Mouse (Mus musculus) MEL (cell line): ENCODE data around the gene Gpr174. TPM values are rescaled to one million over a fixed set of nuclear protein-coding genes. Genes with fewer than 3 reads are reported as not detected.

ENCODE experiments used
- DNase-seq: peaks from one replicate; pipeline ENCODE4 v3.0.0; 2011; ENCODE audit warnings: low read depth, low spot score
- H3K27ac ChIP-seq: 2 replicates; pipeline ENCODE4 v1.5.1; 2012; ENCODE audit warnings: low read depth, mild to moderate bottlenecking, control low read depth, low read length, moderate library complexity; ENCODE audit not compliant: control insufficient read depth
- H3K27me3 ChIP-seq, 2 experiments: fragments of 150-350 bp in 1 of 2; sonication (generic) in 1 of 2; 2 replicates each; pipeline ENCODE4 v1.6.1; 2012; ENCODE audit warnings: low read length in 2 of 2, mild to moderate bottlenecking in 2 of 2, improper control_type of control experiment in 1 of 2, moderate library complexity in 1 of 2; ENCODE audit not compliant: insufficient read depth in 2 of 2, control insufficient read depth in 1 of 2
- H3K36me3 ChIP-seq, 2 experiments: 2 replicates each; pipeline ENCODE4 v1.6.1; 2012 to 2014; ENCODE audit warnings: low read length in 2 of 2, improper control_type of control experiment in 1 of 2, inconsistent platforms in 1 of 2, mild to moderate bottlenecking in 1 of 2; ENCODE audit not compliant: insufficient read depth in 2 of 2, control insufficient read depth in 1 of 2
- H3K4me1 ChIP-seq, 2 experiments: fragments of 150-350 bp in 1 of 2; sonication (generic) in 1 of 2; 2 replicates each; pipeline ENCODE4 v1.6.1; 2012; ENCODE audit warnings: low read length in 2 of 2, improper control_type of control experiment in 1 of 2, mild to moderate bottlenecking in 1 of 2; ENCODE audit not compliant: insufficient read depth in 2 of 2, control insufficient read depth in 1 of 2
- H3K4me3 ChIP-seq, 2 experiments: fragments of 150-350 bp in 1 of 2; sonication (generic) in 1 of 2; 2 replicates each; pipeline ENCODE4 v1.5.1; 2012; ENCODE audit warnings: low read depth in 2 of 2, low read length in 2 of 2, mild to moderate bottlenecking in 2 of 2, moderate library complexity in 2 of 2, control low read depth in 1 of 2, improper control_type of control experiment in 1 of 2; ENCODE audit not compliant: control insufficient read depth in 1 of 2, insufficient read depth in 1 of 2
- H3K79me2 ChIP-seq: 2 replicates; pipeline ENCODE4 v1.6.1; 2012; ENCODE audit warnings: mild to moderate bottlenecking, low read length, moderate library complexity; ENCODE audit not compliant: control insufficient read depth, poor library complexity, insufficient read depth
- H3K9ac ChIP-seq: 2 replicates; pipeline ENCODE4 v1.6.1; 2012; ENCODE audit warnings: low read depth, mild to moderate bottlenecking, control low read depth, low read length, moderate library complexity; ENCODE audit not compliant: control insufficient read depth, poor library complexity, severe bottlenecking
- H3K9me3 ChIP-seq: fragments of 150-350 bp; sonication (generic); replicated peaks from 2 replicates; pipeline ENCODE4 v1.6.1; 2012; ENCODE audit warnings: mild to moderate bottlenecking, low read length, improper control_type of control experiment, moderate library complexity; ENCODE audit not compliant: insufficient read depth
- BHLHE40 ChIP-seq: IDR thresholded peaks from 2 replicates; pipeline ENCODE4 v1.6.1; 2012; ENCODE audit warnings: low read depth, mild to moderate bottlenecking, inconsistent platforms, low read length, improper control_type of control experiment, borderline replicate concordance
- CTCF ChIP-seq, 3 experiments: IDR thresholded peaks in 2 of 3; conservative IDR thresholded peaks in 1 of 3; 2 replicates each; pipeline ENCODE4 v1.5.1; 2011 to 2012; ENCODE audit warnings: low read length in 3 of 3, low read depth in 2 of 3, mild to moderate bottlenecking in 2 of 3, improper control_type of control experiment in 1 of 3, inconsistent platforms in 1 of 3, mixed read lengths in 1 of 3, moderate library complexity in 1 of 3; ENCODE audit not compliant: control insufficient read depth in 1 of 3, insufficient read depth in 1 of 3, poor library complexity in 1 of 3, severe bottlenecking in 1 of 3
- ELF1 ChIP-seq: IDR thresholded peaks from 2 replicates; pipeline ENCODE4 v1.6.1; 2014; ENCODE audit warnings: low read depth, mild to moderate bottlenecking, inconsistent platforms, low read length, improper control_type of control experiment, moderate library complexity
- EP300 ChIP-seq, 2 experiments: IDR thresholded peaks; 2 replicates each; pipeline ENCODE4 v1.6.1; 2011; ENCODE audit warnings: improper control_type of control experiment in 2 of 2, low read length in 2 of 2, low read depth in 1 of 2, mild to moderate bottlenecking in 1 of 2
- ETS1 ChIP-seq: IDR thresholded peaks from 2 replicates; pipeline ENCODE4 v1.6.1; 2012; ENCODE audit warnings: low read depth, mild to moderate bottlenecking, inconsistent platforms, low read length, improper control_type of control experiment, moderate library complexity
- GABPA ChIP-seq: IDR thresholded peaks from 2 replicates; pipeline ENCODE4 v1.6.1; 2012; ENCODE audit warnings: low read depth, mild to moderate bottlenecking, inconsistent platforms, low read length, improper control_type of control experiment, moderate library complexity
- GATA1 ChIP-seq: IDR thresholded peaks from 2 replicates; pipeline ENCODE4 v1.6.1; 2011; ENCODE audit warnings: low read depth, low read length, improper control_type of control experiment
- HCFC1 ChIP-seq: IDR thresholded peaks from 2 replicates; pipeline ENCODE4 v1.6.1; 2012; ENCODE audit warnings: low read depth, mild to moderate bottlenecking, inconsistent platforms, low read length, improper control_type of control experiment, moderate library complexity
- JUND ChIP-seq: IDR thresholded peaks from 2 replicates; pipeline ENCODE4 v1.6.1; 2011; ENCODE audit warnings: low read depth, mild to moderate bottlenecking, improper control_type of control experiment, low read length
- MAX ChIP-seq: IDR thresholded peaks from 2 replicates; pipeline ENCODE4 v1.6.1; 2011; ENCODE audit warnings: low read length, improper control_type of control experiment
- MEF2A ChIP-seq: IDR thresholded peaks from 2 replicates; pipeline ENCODE4 v1.6.1; 2014; ENCODE audit warnings: low read depth, mild to moderate bottlenecking, inconsistent platforms, low read length, improper control_type of control experiment; ENCODE audit not compliant: poor library complexity, insufficient replicate concordance, severe bottlenecking; ENCODE audit errors: extremely low read depth
- MXI1 ChIP-seq: IDR thresholded peaks from 2 replicates; pipeline ENCODE4 v1.6.1; 2011; ENCODE audit warnings: mild to moderate bottlenecking, low read depth, low read length, improper control_type of control experiment
- MYB ChIP-seq: IDR thresholded peaks from 2 replicates; pipeline ENCODE4 v1.6.1; 2011; ENCODE audit warnings: mild to moderate bottlenecking, low read depth, low read length, improper control_type of control experiment
- MYC ChIP-seq: IDR thresholded peaks from 2 replicates; pipeline ENCODE4 v1.6.1; 2011; ENCODE audit warnings: low read depth, mild to moderate bottlenecking, low read length, improper control_type of control experiment, moderate library complexity
- NRF1 ChIP-seq: IDR thresholded peaks from 2 replicates; pipeline ENCODE4 v1.6.1; 2014; ENCODE audit warnings: low read depth, mild to moderate bottlenecking, inconsistent platforms, low read length, improper control_type of control experiment, moderate library complexity; ENCODE audit not compliant: poor library complexity, insufficient read depth, severe bottlenecking
- POLR2AphosphoS2 ChIP-seq: IDR thresholded peaks from 2 replicates; pipeline ENCODE4 v1.6.1; 2011; ENCODE audit warnings: low read length, improper control_type of control experiment
- RCOR1 ChIP-seq: IDR thresholded peaks from 2 replicates; pipeline ENCODE4 v1.6.1; 2012; ENCODE audit warnings: low read depth, mild to moderate bottlenecking, inconsistent platforms, low read length, improper control_type of control experiment
- SIN3A ChIP-seq: IDR thresholded peaks from 2 replicates; pipeline ENCODE4 v1.6.1; 2012; ENCODE audit warnings: low read length, improper control_type of control experiment, inconsistent platforms
- SMC3 ChIP-seq: IDR thresholded peaks from 2 replicates; pipeline ENCODE4 v1.6.1; 2011; ENCODE audit warnings: low read depth, low read length, improper control_type of control experiment
- TAL1 ChIP-seq: IDR thresholded peaks from 2 replicates; pipeline ENCODE4 v1.6.1; 2012; ENCODE audit warnings: mild to moderate bottlenecking, inconsistent platforms, low read length, moderate library complexity, mixed read lengths
- TBP ChIP-seq: IDR thresholded peaks from 2 replicates; pipeline ENCODE4 v1.8.0; 2011; ENCODE audit warnings: low read depth, low read length, improper control_type of control experiment
- USF2 ChIP-seq, 2 experiments: IDR thresholded peaks; 2 replicates each; pipeline ENCODE4 v1.6.1; 2011 to 2012; ENCODE audit warnings: improper control_type of control experiment in 2 of 2, low read length in 2 of 2, borderline replicate concordance in 1 of 2, inconsistent platforms in 1 of 2, low read depth in 1 of 2, mild to moderate bottlenecking in 1 of 2; ENCODE audit not compliant: insufficient read depth in 1 of 2
- ZC3H11A ChIP-seq: IDR thresholded peaks from 2 replicates; pipeline ENCODE4 v1.6.1; 2012; ENCODE audit warnings: low read depth, mild to moderate bottlenecking, inconsistent platforms, low read length, improper control_type of control experiment
- ZKSCAN1 ChIP-seq: IDR thresholded peaks from 2 replicates; pipeline ENCODE4 v1.6.1; 2012; ENCODE audit warnings: low read depth, mild to moderate bottlenecking, inconsistent platforms, low read length, improper control_type of control experiment, moderate library complexity
- polyA plus RNA-seq, 2 experiments: library from polyadenylated mRNA; stranded (reverse) in 1 of 2; unstranded in 1 of 2; fragments of >175 nt in 1 of 2; fragments of >200 nt in 1 of 2; gene quantifications; 2 replicates each; pipeline versions ENCODE4 v1.2.1 to v1.2.4; 2012; ENCODE audit warnings: low replicate concordance in 2 of 2, low read depth in 1 of 2; ENCODE audit not compliant: insufficient read length in 2 of 2, insufficient read depth in 1 of 2, missing spikeins in 1 of 2
- total RNA-seq: library from RNA; depleted of rRNA; stranded (reverse); fragments of 300-350 nt; gene quantifications from 2 replicates; pipeline ENCODE4 v1.2.3, GENCODE M21; 2012

Gene Gpr174
- total and polyA plus RNA-seq, 3 experiments: 1.1 to 2.8 TPM; not detected in 1

- no peak for TF ChIP-seq SIN3A
- no peak for TF ChIP-seq NRF1
- no peak for TF ChIP-seq TBP
- no peak for TF ChIP-seq CTCF (IDR thresholded peaks at IDR 0.05 in 2 of 3, conservative IDR thresholded peaks at IDR 0.05 in 1 of 3; ENCODE audit: control insufficient read depth in 1 of 3, insufficient read depth in 1 of 3, low read depth in 2 of 3, low read length in 3 of 3, poor library complexity in 1 of 3, severe bottlenecking in 1 of 3)
- no peak for TF ChIP-seq HCFC1
- no peak for TF ChIP-seq EP300 (IDR thresholded peaks at IDR 0.05; ENCODE audit: low read depth in 1 of 2, low read length in 2 of 2)
- TF ChIP-seq SMC3: no peak
- no peak overlapping the region for H3K9ac ChIP-seq
- no peaks in the 10 kb centered on the region for H3K79me2 ChIP-seq
- H3K27me3 ChIP-seq: no peaks in the 10 kb centered on the region
- no peaks in the 10 kb centered on the region for H3K4me1 ChIP-seq
- no peak overlapping the region for H3K4me3 ChIP-seq
- peaks cover 0 to 2% of the 10 kb centered on the region in 2 experiments; a peak in 2 of 4 replicates for H3K36me3 ChIP-seq
- no peaks in the 10 kb centered on the region for H3K9me3 ChIP-seq
- DNase-seq: peak; percentile 34
- no peak overlapping the region for H3K27ac ChIP-seq
Observed at GRCm38 (mm10) chrX:107264619-107265018, 8.9 kb downstream of the Gpr174 start.

GRCm38 (mm10) chrX:107277606-107278005, 21.9 kb downstream of the Gpr174 start:
- Histone ChIP-seq H3K9ac (no peak overlapping the region), H3K79me2 (no peaks in the 10 kb centered on the region), H3K4me3 (no peak overlapping the region), H3K36me3 (no peaks in the 10 kb centered on the region), H3K4me1 (no peaks in the 10 kb centered on the region), H3K27ac (no peak overlapping the region), H3K27me3 (no peaks in the 10 kb centered on the region), H3K9me3 (no peaks in the 10 kb centered on the region)
- TF ChIP-seq TAL1 (no peak), MEF2A (no peak), MAX (no peak), HCFC1 (no peak)
- no peak for DNase-seq

GRCm38 (mm10) chrX:107284211-107284610, 28.5 kb downstream of the Gpr174 start:
- Histone ChIP-seq H3K4me3 (no peak overlapping the region), H3K27ac (no peak overlapping the region), H3K36me3 (no peaks in the 10 kb centered on the region), H3K27me3 (no peaks in the 10 kb centered on the region), H3K9me3 (no peaks in the 10 kb centered on the region), H3K9ac (no peak overlapping the region), H3K4me1 (no peaks in the 10 kb centered on the region), H3K79me2 (no peaks in the 10 kb centered on the region)
- no peak for DNase-seq
- TF ChIP-seq ELF1 (no peak), ETS1 (no peak), GABPA (no peak), CTCF (IDR thresholded peaks at IDR 0.05 in 2 of 3, conservative IDR thresholded peaks at IDR 0.05 in 1 of 3; ENCODE audit: control insufficient read depth in 1 of 3, insufficient read depth in 1 of 3, low read depth in 2 of 3, low read length in 3 of 3, poor library complexity in 1 of 3, severe bottlenecking in 1 of 3) (no peak), BHLHE40 (no peak), JUND (no peak), USF2 (IDR thresholded peaks at IDR 0.05; ENCODE audit: borderline replicate concordance in 1 of 2, insufficient read depth in 1 of 2, low read depth in 1 of 2, low read length in 2 of 2) (no peak), SMC3 (no peak), MXI1 (no peak), MYC (no peak), NRF1 (no peak), ZC3H11A (no peak), MAX (no peak), ZKSCAN1 (no peak), RCOR1 (no peak), GATA1 (no peak), TAL1 (no peak), TBP (no peak), MYB (no peak), POLR2AphosphoS2 (no peak)
